Mouse (Mus musculus) thymus, adult 2 months (tissue): ENCODE data around the gene Dph5. TPM values are rescaled to one million over a fixed set of nuclear protein-coding genes. Genes with fewer than 3 reads are reported as not detected.

ENCODE experiments used
- DNase-seq: peaks from one replicate; pipeline ENCODE4 v3.0.0; 2021
- H3K27ac ChIP-seq: fragments of 200-500 bp; 2 replicates; pipeline ENCODE4 v1.5.1; 2012; ENCODE audit warnings: low read length, control low read depth; ENCODE audit not compliant: control insufficient read depth, insufficient read depth
- H3K27me3 ChIP-seq: fragments of 200-500 bp; 2 replicates; pipeline ENCODE4 v1.6.1; 2012; ENCODE audit warnings: mild to moderate bottlenecking, low read length, moderate library complexity, mixed read lengths; ENCODE audit not compliant: control insufficient read depth, insufficient read depth
- H3K36me3 ChIP-seq: fragments of 200-500 bp; 2 replicates; pipeline ENCODE4 v1.6.1; 2012; ENCODE audit warnings: mild to moderate bottlenecking, low read length, moderate library complexity; ENCODE audit not compliant: control insufficient read depth, insufficient read depth
- H3K4me1 ChIP-seq: fragments of 200-500 bp; replicated peaks from 2 replicates; pipeline ENCODE4 v1.6.1; 2012; ENCODE audit warnings: low read length; ENCODE audit not compliant: control insufficient read depth, insufficient read depth
- H3K4me3 ChIP-seq: fragments of 200-500 bp; 2 replicates; pipeline ENCODE4 v1.5.1; 2012; ENCODE audit warnings: mild to moderate bottlenecking, low read length, control low read depth, moderate library complexity; ENCODE audit not compliant: control insufficient read depth, insufficient read depth
- CTCF ChIP-seq: fragments of 200-500 bp; IDR thresholded peaks from 2 replicates; pipeline ENCODE4 v1.5.1; 2012; ENCODE audit warnings: mild to moderate bottlenecking, control low read depth, low read length, moderate library complexity, borderline replicate concordance; ENCODE audit not compliant: control insufficient read depth, poor library complexity, insufficient read depth; ENCODE audit errors: extremely low read depth
- POLR2A ChIP-seq: fragments of 200-500 bp; IDR thresholded peaks from 2 replicates; pipeline ENCODE4 v1.6.1; 2012; ENCODE audit warnings: mild to moderate bottlenecking, low read length, control low read depth, moderate library complexity; ENCODE audit not compliant: control insufficient read depth, poor library complexity, insufficient read depth; ENCODE audit errors: extremely low read depth
- WGBS: fragments of 180-500 bp; shearing (Covaris S2); methylation state at CpG from one replicate; pipeline ENCODE4 v1.1.7; 2018; 5-methylcytosine and 5-hydroxymethylcytosine counted together
- polyA plus RNA-seq: library from polyadenylated mRNA; depleted of rRNA; stranded (reverse); fragments of >200 nt; gene quantifications from 2 replicates; pipeline ENCODE4 v1.2.3, GENCODE M21; 2012

The Dph5 gene
- polyA plus RNA-seq, 1 experiment: 9.4 TPM

DNA sequence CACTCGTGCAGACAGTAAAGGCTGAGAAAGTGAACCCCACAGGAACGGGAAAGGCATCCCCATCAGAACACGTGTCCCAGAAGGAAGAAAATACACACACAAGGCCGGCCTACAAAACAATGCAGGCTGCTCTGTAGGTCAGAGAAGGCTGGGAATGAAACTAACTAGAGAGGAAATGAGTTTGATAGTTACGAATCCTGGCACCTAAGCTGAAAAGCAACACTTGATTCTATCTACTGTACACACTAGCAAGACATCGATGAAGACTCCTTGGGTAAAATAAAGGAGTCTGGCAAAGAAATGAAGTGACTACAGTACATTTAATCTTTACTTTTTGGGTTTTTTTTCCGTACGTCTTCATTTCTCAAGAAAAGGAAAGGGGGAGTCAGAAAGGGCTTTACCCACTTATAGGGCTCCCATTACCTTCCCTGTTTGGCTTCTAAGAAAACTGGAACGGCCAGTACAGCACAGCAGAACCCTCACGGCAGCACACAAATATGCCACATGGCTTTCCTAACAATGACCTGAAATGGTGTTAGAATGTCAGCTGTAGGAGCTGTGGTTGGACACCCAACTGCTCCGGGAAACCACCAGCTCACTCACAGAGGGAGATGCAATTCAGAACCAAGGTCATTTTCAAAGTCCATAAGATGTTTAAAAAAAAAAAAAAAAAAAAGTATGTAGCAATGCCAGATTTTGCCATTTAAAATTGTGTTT lies 73.8 kb downstream of the Dph5 start:
- Histone ChIP-seq H3K27ac (no peak overlapping the region), H3K27me3 (no peaks in the 10 kb centered on the region), H3K4me3 (no peak overlapping the region), H3K36me3 (peaks cover 7% of the 10 kb centered on the region; the same call in 1 of the 2 replicates), H3K4me1 (no peaks in the 10 kb centered on the region)
- no peak for DNase-seq
- WGBS: 91% methylated on average over 11 of the region's 11 CpGs
- TF ChIP-seq CTCF: no peak
- no peak for TF ChIP-seq POLR2A

DNA sequence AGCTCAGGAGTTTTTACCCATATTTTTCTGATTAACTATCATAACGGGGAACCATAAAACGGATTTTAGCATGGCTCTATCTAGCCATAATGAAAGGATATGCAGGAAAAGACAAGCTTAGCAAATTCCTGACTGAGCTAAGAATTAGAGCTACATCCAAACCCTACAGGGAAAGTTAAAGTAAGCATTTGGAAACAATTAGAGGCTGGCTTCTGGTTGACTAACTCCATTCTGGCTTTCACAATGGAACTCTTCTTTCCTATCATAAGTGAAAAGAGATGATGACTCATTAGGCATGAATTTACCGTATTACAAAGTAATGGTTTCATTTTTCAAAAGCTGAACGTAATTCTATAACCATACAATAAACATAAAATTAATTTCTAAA lies 74.4 kb downstream of the Dph5 start:
- no peaks in the 10 kb centered on the region for H3K4me1 ChIP-seq
- DNase-seq: no peak
- H3K27ac ChIP-seq: no peak overlapping the region
- H3K4me3 ChIP-seq: no peak overlapping the region
- TF ChIP-seq CTCF (no peak), POLR2A (no peak)
- no peaks in the 10 kb centered on the region for H3K27me3 ChIP-seq
- WGBS: 94% methylated on average over 4 of the region's 4 CpGs
- peaks cover 7% of the 10 kb centered on the region; the same call in 1 of the 2 replicates for H3K36me3 ChIP-seq

DNA sequence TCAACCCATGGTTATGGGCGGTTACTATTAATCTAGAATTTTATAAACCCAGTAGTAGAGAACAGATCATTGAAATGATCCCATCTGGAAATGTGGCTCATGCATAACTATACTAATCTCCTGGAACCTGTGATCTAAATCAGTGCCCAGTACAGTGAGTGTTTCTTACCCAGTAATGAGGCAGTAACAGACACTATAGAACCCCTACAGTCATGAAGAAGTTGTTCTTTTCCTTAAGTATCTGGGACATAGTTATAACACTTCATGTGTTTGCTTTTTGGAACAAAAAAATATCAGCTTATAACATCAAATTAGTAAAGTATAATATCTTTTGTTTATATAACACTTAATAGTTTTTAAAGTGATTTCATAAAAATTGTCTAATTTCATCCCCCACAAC lies 76.0 kb downstream of the Dph5 start:
- H3K4me3 ChIP-seq: no peak overlapping the region
- TF ChIP-seq POLR2A (no peak), CTCF (no peak)
- no peaks in the 10 kb centered on the region for H3K4me1 ChIP-seq
- WGBS: 98% methylated on average over 1 of the region's 1 CpGs
- H3K27ac ChIP-seq: no peak overlapping the region
- no peaks in the 10 kb centered on the region for H3K36me3 ChIP-seq
- DNase-seq: no peak
- H3K27me3 ChIP-seq: no peaks in the 10 kb centered on the region

DNA sequence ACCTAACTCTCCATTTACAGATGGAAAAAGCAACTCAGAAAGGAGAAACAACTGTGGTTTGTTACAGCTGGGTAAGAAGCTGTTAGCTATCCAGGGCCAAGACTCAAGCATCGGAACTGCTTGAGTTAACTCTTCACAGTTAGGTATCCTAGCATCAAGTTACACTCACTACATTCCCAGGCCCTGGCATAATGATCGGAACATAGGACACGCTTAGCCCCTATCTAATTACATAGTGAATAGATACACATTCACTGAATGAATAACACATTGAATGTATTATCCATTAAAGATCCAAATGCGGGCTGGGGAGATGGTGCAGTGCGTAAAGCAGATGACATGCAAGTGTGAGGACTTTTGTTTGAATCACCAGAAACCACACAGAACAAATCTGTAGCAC lies 76.4 kb downstream of the Dph5 start:
- Histone ChIP-seq H3K36me3 (no peaks in the 10 kb centered on the region), H3K27ac (no peak overlapping the region), H3K4me1 (no peaks in the 10 kb centered on the region), H3K4me3 (no peak overlapping the region), H3K27me3 (no peaks in the 10 kb centered on the region)
- TF ChIP-seq POLR2A (no peak), CTCF (no peak)
- 93% methylated on average over 5 of the region's 5 CpGs for WGBS
- DNase-seq: no peak

DNA sequence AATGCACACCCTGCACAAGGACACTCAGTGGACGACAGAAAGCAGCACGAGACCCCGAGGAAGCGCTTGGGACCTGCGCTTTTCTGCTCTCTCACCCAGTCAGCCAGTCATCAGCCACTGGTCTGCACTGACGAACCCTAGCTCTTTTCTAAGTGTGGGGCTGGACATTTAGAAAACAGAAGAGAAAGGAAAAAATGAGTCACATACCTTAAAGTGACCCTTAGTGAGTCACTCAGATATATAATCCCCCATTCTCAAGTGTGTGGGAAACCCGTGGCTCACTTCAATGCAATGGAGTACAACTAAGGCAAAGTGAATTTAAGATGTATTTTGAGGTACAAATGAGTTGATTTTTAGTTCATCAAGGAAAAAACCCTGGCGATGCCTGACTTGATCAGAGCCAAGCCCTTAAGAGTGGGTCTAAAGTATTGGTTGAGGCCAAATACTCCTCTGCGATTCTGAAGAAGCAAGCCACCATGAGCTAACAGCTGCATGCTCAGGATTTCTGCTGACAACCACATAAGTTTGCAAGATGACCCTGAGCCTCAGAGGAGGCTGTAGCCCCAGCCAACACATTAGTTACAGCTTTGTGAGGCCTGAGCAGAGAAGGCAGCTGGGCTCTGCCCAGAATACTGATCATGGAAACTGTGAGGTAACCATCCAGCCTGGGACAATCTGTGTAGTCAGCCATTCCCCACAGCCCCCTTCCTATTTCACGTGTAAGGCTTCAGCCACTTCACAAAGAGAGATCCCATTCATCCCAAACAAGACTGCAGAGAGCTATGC lies 81.3 kb downstream of the Dph5 start:
- TF ChIP-seq CTCF (no peak), POLR2A (no peak)
- WGBS: 96% methylated on average over 10 of the region's 10 CpGs
- Histone ChIP-seq H3K4me3 (no peak overlapping the region), H3K4me1 (peaks cover 19% of the 10 kb centered on the region), H3K27ac (no peak overlapping the region), H3K27me3 (no peaks in the 10 kb centered on the region), H3K36me3 (peaks cover 6% of the 10 kb centered on the region)
- no peak for DNase-seq

DNA sequence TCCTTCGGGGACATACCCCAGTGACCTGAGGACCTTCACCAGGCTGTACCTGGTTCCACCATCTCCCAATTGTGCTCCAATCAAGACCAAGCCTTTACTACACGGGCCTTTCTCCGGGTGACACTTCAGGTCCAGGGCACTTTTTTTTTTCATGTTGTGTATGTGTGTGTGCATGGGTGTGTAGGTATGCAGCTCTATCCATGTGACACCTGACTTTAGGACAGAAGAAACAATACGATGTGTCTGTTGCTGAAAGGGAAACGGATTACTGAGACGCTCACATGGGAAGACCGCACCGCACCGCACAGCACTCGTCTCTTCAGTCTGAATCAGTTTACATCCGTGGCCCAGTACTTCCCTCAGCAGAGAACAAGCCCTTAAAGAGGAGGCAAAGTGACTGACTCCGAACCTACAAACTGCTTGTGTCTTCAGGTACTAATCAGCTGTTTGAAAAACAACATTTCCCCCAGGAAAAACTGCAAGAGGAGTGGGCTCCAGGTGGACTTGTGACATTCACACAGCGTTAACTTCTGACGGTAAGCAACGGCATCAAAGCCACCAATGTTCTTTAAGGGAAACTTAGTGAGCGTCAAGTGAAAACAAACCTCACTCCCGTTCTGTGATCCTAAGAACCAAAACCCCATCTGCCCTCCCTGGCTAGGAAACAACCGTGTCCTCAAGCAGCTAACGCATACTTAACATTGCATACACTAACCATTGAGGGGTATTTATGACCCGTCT lies 83.6 kb downstream of the Dph5 start:
- TF ChIP-seq CTCF: no peak
- no peak for TF ChIP-seq POLR2A
- Histone ChIP-seq H3K4me1 (peaks cover 22% of the 10 kb centered on the region), H3K36me3 (peaks cover 6% of the 10 kb centered on the region), H3K27ac (no peak overlapping the region), H3K27me3 (no peaks in the 10 kb centered on the region), H3K4me3 (no peak overlapping the region)
- 94% methylated on average over 20 of the region's 20 CpGs for WGBS
- no peak for DNase-seq
